Mouse (Mus musculus) kidney, adult 2 months (tissue): ENCODE data around the gene Tmem143.

ENCODE experiments used
- CTCF ChIP-seq: fragments of 200-500 bp; conservative IDR thresholded peaks from 2 replicates; pipeline ENCODE4 v1.5.1; 2011; ENCODE audit warnings: low read depth, mild to moderate bottlenecking, control low read depth, low read length, moderate library complexity, mixed read lengths; ENCODE audit not compliant: insufficient read depth, insufficient read length
- POLR2A ChIP-seq: fragments of 200-500 bp; IDR thresholded peaks from one replicate; pipeline ENCODE4 v1.6.1; 2011; ENCODE audit warnings: low read depth, low read length, control low read depth

DNA sequence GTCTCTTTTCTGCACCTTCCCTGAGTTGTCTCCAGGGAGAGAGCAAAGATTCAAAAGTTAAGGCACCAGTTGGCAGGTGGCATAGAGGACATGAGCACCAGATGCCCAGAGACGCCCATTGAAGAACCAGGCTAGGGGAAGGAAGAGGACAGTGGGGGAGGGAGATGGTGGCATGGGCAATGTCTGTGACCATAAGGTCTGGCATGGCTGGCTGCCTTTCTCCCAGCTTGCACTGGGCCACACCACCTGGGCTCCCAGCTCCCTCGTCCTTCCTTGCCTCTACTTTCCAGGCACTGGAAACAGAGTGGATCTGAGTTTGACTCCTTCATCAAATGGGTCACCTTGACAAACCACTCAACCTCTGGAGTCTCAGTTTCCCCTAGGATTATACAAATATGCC lies 4.1 kb upstream of the Tmem143 start:
- no peak for TF ChIP-seq CTCF
- TF ChIP-seq POLR2A, result no peak
